Mouse (Mus musculus) lung, embryonic 14.5 days (tissue): ENCODE results near the gene Flcn. TPM values are rescaled to one million over a fixed set of nuclear protein-coding genes. Genes with fewer than 3 reads are reported as not detected.
"Not testable (repeated sequence)": the region's sequence is repeated elsewhere in the genome, so short reads cannot be mapped to it uniquely, and the experiment has no call there.

Source experiments
- ATAC-seq: fragments of 200-750 bp; cut with Nextera tagmentation; 2 replicates; pipeline ENCODE4 v1.8.0; 2017; ENCODE audit warnings: mild to moderate bottlenecking, moderate TSS enrichment, moderate library complexity; ENCODE audit not compliant: insufficient read depth
- DNase-seq: peaks from one replicate; pipeline ENCODE4 v3.0.0-alpha.2; 2015
- H3K27ac ChIP-seq: fragments of 300-500 bp; sonication (generic); 2 replicates; pipeline ENCODE4 v1.5.1; 2014; ENCODE audit warnings: low read depth, mild to moderate bottlenecking, moderate library complexity
- H3K27me3 ChIP-seq: fragments of 300-500 bp; sonication (generic); 2 replicates; pipeline ENCODE4 v1.6.1; 2014; ENCODE audit warnings: low read length, control low read depth; ENCODE audit not compliant: insufficient read depth
- H3K36me3 ChIP-seq: fragments of 300-500 bp; sonication (generic); 2 replicates; pipeline ENCODE4 v1.6.1; 2014; ENCODE audit warnings: control low read depth; ENCODE audit not compliant: insufficient read depth
- H3K4me1 ChIP-seq: fragments of 300-500 bp; sonication (generic); 2 replicates; pipeline ENCODE4 v1.6.1; 2014; ENCODE audit warnings: antibody characterized with exemption, control low read depth; ENCODE audit not compliant: insufficient read depth
- H3K4me2 ChIP-seq: fragments of 300-500 bp; sonication (generic); 2 replicates; pipeline ENCODE4 v1.6.1; 2014; ENCODE audit warnings: mild to moderate bottlenecking
- H3K4me3 ChIP-seq: fragments of 300-500 bp; sonication (generic); 2 replicates; pipeline ENCODE4 v1.5.1; 2014; ENCODE audit warnings: low read depth, low read length
- H3K9ac ChIP-seq: fragments of 300-500 bp; sonication (generic); 2 replicates; pipeline ENCODE4 v1.6.1; 2014
- H3K9me3 ChIP-seq: fragments of 300-500 bp; sonication (generic); 2 replicates; pipeline ENCODE4 v1.6.1; 2016; ENCODE audit warnings: low read depth, low read length, control low read depth
- CTCF ChIP-seq: IDR thresholded peaks from 2 replicates; pipeline ENCODE4 v1.5.1; 2016; ENCODE audit warnings: antibody characterized with exemption, low read depth
- WGBS: fragments of 180-500 bp; shearing (Covaris S2); extraction: QIAGEN DNeasy Blood & Tissue Kit; methylation state at CpG from one replicate; pipeline ENCODE4 v1.1.7; 2014; 5-methylcytosine and 5-hydroxymethylcytosine counted together
- polyA plus RNA-seq: library from polyadenylated mRNA; unstranded; fragments of >200 nt; fragmentation: Nextera tagmentation; extraction: Ambion mirVana; gene quantifications from 2 replicates; pipeline ENCODE4 v1.2.1, GENCODE M21; 2014

Flcn gene
- polyA plus RNA-seq, 1 experiment from 2014 or later = 26.2 TPM

DNA sequence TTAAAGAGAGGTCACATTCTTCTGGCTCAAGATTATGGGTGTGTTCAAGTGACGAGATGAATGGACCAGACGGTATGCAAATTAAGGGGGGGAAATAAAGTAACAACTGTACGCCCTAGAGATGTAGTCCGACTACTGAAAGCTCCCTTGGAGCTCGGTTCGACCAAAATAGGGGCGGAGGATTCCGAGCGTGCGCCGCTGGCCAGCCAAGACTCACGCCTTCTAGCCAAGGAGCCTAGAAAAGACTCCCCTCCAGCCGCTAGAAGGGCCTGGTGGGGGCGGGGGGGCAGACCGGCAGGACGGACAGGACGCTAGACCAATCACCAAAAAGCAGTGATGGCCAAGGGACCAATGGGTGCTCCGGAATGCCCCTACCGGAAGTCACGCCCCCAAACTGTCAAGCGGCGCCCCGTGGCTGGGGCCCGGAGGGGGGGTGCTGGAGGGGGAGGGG lies 29.2 kb upstream of the Flcn start, which contains the start of gene Nt5m:
Nt5m (plus strand) TSS at position 440 of the 451 bp plus-strand sequence.
- H3K4me2 ChIP-seq = peak within 1 kb of the TSS; percentile 70
- peaks cover 6% of the 10 kb centered on the region; the same call in 1 of the 2 replicates for H3K4me1 ChIP-seq
- ATAC-seq (peak; percentile 98), DNase-seq (peak; percentile 97)
- H3K27ac ChIP-seq = peak within 1 kb of the TSS; percentile 98
- no peak for TF ChIP-seq CTCF
- H3K36me3 ChIP-seq = peaks cover 31% of the 10 kb centered on the region
- H3K9ac ChIP-seq = peak within 1 kb of the TSS; percentile 95
- peak within 1 kb of the TSS; percentile 98 for H3K4me3 ChIP-seq
- no peaks in the 10 kb centered on the region for H3K27me3 ChIP-seq
- WGBS = under 1% methylated on average over 24 of the region's 24 CpGs
- H3K9me3 ChIP-seq = no peaks in the 10 kb centered on the region

DNA sequence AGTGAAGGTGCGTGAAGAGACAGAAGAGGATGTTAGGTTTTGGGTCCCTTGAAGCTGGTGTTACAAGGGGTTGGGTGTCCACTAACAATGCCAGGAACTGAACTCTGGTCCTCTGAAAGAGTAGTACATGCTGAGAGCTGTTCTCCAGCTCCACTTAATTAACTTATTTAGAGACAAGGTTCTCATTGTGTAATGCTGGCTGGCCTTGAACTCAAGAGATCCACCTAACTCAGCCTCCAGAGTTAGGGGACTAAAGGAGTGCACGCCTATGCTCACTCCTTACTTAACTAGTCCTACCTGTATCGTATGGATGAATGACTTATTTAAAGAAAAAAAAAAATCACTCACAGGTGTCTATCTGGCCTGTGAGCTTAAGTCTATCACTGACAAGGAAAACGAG lies 28.6 kb upstream of the Flcn start:
- Histone ChIP-seq H3K9ac (peak overlapping the region; percentile 95; the same call in 1 of the 2 replicates), H3K4me2 (peak overlapping the region; percentile 70), H3K4me3 (peak overlapping the region; percentile 98), H3K27ac (peak overlapping the region; percentile 60; the same call in 1 of the 2 replicates), H3K36me3 (peaks cover 37% of the 10 kb centered on the region), H3K9me3 (no peaks in the 10 kb centered on the region), H3K4me1 (peaks cover 6% of the 10 kb centered on the region; the same call in 1 of the 2 replicates), H3K27me3 (no peaks in the 10 kb centered on the region)
- DNase-seq = no peak
- TF ChIP-seq CTCF = no peak
- no peak for ATAC-seq
- 55% methylated on average over 4 of the region's 4 CpGs for WGBS

DNA sequence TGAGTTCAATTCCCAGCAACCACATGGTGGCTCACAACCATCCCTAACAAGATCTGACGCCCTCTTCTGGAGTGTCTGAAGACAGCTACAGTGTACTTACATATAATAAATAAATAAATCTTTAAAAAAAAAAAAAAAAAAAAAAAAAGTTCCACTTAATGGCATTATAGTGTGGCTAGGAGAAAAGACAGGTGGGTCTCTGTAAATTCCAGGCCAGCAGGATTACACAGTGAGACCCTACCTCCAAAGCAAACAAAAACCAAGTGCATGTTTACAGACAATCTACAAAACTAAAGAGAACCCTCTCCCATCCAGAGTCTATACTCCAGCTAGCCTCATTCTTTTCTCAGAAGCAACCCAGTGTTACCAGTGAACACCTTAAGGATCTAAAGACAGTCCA lies 28.0 kb upstream of the Flcn start:
- H3K4me2 ChIP-seq = peak overlapping the region; percentile 70
- H3K9ac ChIP-seq, ATAC-seq, H3K9me3 ChIP-seq, DNase-seq, H3K4me1 ChIP-seq, H3K27me3 ChIP-seq, H3K27ac ChIP-seq: not testable (repeated sequence)
- no CpG with 5 or more reads among the region's 1 CpGs for WGBS
- peak overlapping the region; percentile 98 for H3K4me3 ChIP-seq
- H3K36me3 ChIP-seq = peaks cover 42% of the 10 kb centered on the region

DNA sequence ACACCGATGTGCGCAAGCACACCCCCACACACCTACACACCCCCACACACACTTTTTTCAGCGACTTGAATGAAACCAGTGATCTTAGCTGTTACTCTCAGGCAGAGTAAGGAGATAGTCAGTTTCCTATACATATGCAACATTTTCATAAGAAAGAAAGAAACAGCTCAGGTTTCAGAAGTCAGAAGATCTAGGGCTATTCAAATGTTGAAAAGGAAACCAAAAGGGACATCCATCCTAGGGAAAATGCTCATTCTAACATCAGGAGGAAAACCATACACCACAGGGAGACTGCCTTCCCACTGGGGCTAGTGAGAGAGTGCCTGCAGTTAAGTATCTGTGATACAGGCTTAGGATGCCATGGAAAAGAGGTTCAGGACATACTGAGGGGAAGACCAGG lies 11.8 kb upstream of the Flcn start:
- Histone ChIP-seq H3K36me3 (peaks cover 99% of the 10 kb centered on the region), H3K4me3 (no peak overlapping the region), H3K27me3 (no peaks in the 10 kb centered on the region), H3K9ac (no peak overlapping the region), H3K4me1 (no peaks in the 10 kb centered on the region), H3K27ac (no peak overlapping the region), H3K9me3 (no peaks in the 10 kb centered on the region), H3K4me2 (no peak overlapping the region)
- 85% methylated on average over 3 of the region's 3 CpGs for WGBS
- DNase-seq = no peak
- TF ChIP-seq CTCF = no peak
- ATAC-seq = no peak

DNA sequence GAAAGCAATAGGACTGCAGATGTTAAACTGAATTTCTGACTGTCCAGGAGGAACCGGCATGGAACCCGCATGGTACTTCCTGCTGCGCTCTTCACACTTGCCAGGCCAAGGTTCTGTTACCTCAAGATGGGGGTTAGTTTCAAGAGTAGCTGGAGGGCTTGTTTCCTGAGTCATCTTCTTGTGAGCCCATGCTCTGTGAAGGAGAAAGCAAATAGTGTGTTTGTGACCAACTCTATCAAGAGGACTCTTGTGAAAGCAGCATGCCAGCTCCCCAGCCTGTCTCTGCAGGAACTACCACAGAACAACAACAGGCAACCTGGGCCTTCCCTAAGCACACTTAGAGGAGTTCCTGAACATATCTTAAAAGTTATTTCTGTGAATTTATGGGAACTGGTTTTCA lies 8.1 kb upstream of the Flcn start:
- H3K27ac ChIP-seq = no peak overlapping the region
- H3K4me1 ChIP-seq = no peaks in the 10 kb centered on the region
- H3K4me3 ChIP-seq = no peak overlapping the region
- no peak overlapping the region for H3K4me2 ChIP-seq
- 97% methylated on average over 3 of the region's 3 CpGs for WGBS
- H3K27me3 ChIP-seq = no peaks in the 10 kb centered on the region
- peaks cover 72% of the 10 kb centered on the region for H3K36me3 ChIP-seq
- no peak for TF ChIP-seq CTCF
- H3K9ac ChIP-seq = no peak overlapping the region
- ATAC-seq = no peak
- no peak for DNase-seq
- H3K9me3 ChIP-seq = no peaks in the 10 kb centered on the region

DNA sequence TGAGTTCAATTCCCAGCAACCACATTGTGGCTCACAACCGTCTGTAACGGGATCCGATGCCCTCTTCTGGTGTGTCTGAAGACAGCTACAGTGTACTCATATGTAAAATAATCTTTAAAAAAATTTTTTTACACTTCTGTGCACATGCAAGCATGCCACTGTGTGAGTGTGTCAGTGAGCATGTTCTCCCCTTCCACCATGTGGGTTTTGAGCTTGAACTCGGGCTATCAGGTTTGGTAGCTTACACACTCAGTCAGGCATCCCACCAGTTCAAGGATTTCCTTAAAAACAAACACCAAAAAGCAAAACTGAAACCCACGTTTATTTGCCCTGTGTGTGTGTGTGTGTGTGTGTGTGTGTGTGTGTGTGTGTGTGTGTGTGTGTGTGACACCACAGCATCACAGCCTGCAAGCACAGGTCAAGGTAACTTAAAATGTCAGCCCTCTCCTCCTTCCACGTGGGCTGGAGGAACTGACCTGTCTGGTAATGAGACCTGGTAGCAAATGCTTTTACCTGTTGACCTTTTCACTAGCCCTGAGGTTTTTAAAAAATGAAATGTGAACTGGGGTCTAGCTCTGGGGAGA lies 5.8 kb upstream of the Flcn start:
- no peak for DNase-seq
- no peaks in the 10 kb centered on the region for H3K27me3 ChIP-seq
- TF ChIP-seq CTCF = no peak
- no peak overlapping the region for H3K4me2 ChIP-seq
- no peaks in the 10 kb centered on the region for H3K4me1 ChIP-seq
- WGBS = 81% methylated on average over 6 of the region's 6 CpGs
- ATAC-seq = no peak
- H3K36me3 ChIP-seq = peaks cover 49% of the 10 kb centered on the region
- H3K9me3 ChIP-seq = no peaks in the 10 kb centered on the region
- no peak overlapping the region for H3K4me3 ChIP-seq
- H3K9ac ChIP-seq = no peak overlapping the region
- no peak overlapping the region for H3K27ac ChIP-seq

DNA sequence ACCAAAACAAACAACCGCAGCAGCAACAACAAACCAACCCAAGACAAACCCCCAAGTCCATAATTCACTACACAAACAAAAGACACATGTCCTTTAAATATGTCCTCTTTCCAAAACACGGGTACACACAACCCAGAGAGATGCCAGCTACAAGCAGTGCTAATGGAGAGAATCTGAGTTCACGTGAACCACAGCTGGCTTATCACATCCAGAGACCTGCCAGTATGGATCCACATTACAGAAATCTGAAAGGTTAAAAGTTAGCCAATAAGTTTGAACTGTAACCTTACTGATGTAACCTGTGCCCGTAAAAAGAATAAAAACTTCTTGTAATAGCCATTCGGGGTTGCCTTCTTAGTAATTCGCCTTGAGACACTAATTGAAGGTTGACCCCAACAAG lies 5.1 kb upstream of the Flcn start:
- H3K27ac ChIP-seq = no peak overlapping the region
- no peak overlapping the region for H3K4me3 ChIP-seq
- H3K4me1 ChIP-seq = no peaks in the 10 kb centered on the region
- DNase-seq (no peak), ATAC-seq (no peak)
- H3K9me3 ChIP-seq = no peaks in the 10 kb centered on the region
- no peak for TF ChIP-seq CTCF
- peaks cover 43% of the 10 kb centered on the region for H3K36me3 ChIP-seq
- H3K4me2 ChIP-seq = no peak overlapping the region
- H3K9ac ChIP-seq = no peak overlapping the region
- 84% methylated on average over 6 of the region's 6 CpGs for WGBS
- H3K27me3 ChIP-seq = no peaks in the 10 kb centered on the region
